Mouse (Mus musculus) cerebellum, postnatal 10 days (tissue): ENCODE results near the gene Rpl3.

Source experiments
- DNase-seq, 2 experiments: peaks; one replicate each; pipeline ENCODE4 v3.0.0; 2021; ENCODE audit warnings: mixed read lengths in 2 of 2

Gene Rpl3

GRCm38 (mm10) chr15:80030399-80030798, 61.3 kb downstream of the Rpl3 start:
- DNase-seq = no peak

- DNase-seq = no peak
Measured at GRCm38 (mm10) chr15:80028862-80029261, 62.8 kb downstream of the Rpl3 start.
